Mouse (Mus musculus): Measurements from ENCODE around the gene Dazap1. TPM values are rescaled to one million over a fixed set of nuclear protein-coding genes. Genes with fewer than 3 reads are reported as not detected.

The Dazap1 gene
- total RNA-seq, 1 experiment = 154 TPM

GRCm38 (mm10) chr10:80259463-80259805 lies 1.9 kb upstream of the Dazap1 start:
- Histone ChIP-seq H3K36me3 (ENCODE audit: control insufficient read depth, insufficient read depth, low read length, poor library complexity, severe bottlenecking) (peaks cover 41% of the 10 kb centered on the region), H3K4me1 (ENCODE audit: control insufficient read depth in 2 of 2, insufficient read depth in 2 of 2, low read length in 2 of 2, poor library complexity in 1 of 2) (peaks cover 0 to 15% of the 10 kb centered on the region in 2 experiments; a peak in 2 of 4 replicates), H3K9me3 (ENCODE audit: control insufficient read depth, insufficient read depth, low read depth, low read length) (no peaks in the 10 kb centered on the region), H3K4me3 (ENCODE audit: insufficient read depth in 1 of 2, low read depth in 1 of 2, low read length in 2 of 2, poor library complexity in 1 of 2, severe bottlenecking in 1 of 2) (no peak overlapping the region), H3K27ac (ENCODE audit: insufficient read depth, low read depth, low read length, poor library complexity, severe bottlenecking) (no peak overlapping the region), H3K9ac (ENCODE audit: insufficient read depth, low read depth, low read length, poor library complexity, severe bottlenecking) (no peak overlapping the region)
- no peak for DNase-seq (ENCODE audit: low read depth, low spot score)
- in situ Hi-C loops (cut with MboI; ENCODE audit: low sequenced_read_pairs in 2 of 2, unreplicated experiment in 2 of 2) = no loop called here
- no peak for TF ChIP-seq HCFC1 (IDR thresholded peaks at IDR 0.05; ENCODE audit: borderline replicate concordance, insufficient read depth, low read length)
- no peak for TF ChIP-seq MAFK (IDR thresholded peaks at IDR 0.05; ENCODE audit: insufficient read depth, low read depth, low read length)

GRCm38 (mm10) chr10:80259861-80260641 lies 1.2 kb upstream of the Dazap1 start:
- no peak for DNase-seq (ENCODE audit: low read depth, low spot score)
- TF ChIP-seq ZC3H11A (IDR thresholded peaks at IDR 0.05; ENCODE audit: borderline replicate concordance, low read depth, low read length) = no peak
- no peak for TF ChIP-seq MAFK (IDR thresholded peaks at IDR 0.05; ENCODE audit: insufficient read depth, low read depth, low read length)
- Histone ChIP-seq H3K27ac (ENCODE audit: insufficient read depth, low read depth, low read length, poor library complexity, severe bottlenecking) (no peak overlapping the region), H3K9me3 (ENCODE audit: control insufficient read depth, insufficient read depth, low read depth, low read length) (no peaks in the 10 kb centered on the region), H3K9ac (ENCODE audit: insufficient read depth, low read depth, low read length, poor library complexity, severe bottlenecking) (peak overlapping the region; percentile 9; the same call in 1 of the 2 replicates), H3K36me3 (ENCODE audit: control insufficient read depth, insufficient read depth, low read length, poor library complexity, severe bottlenecking) (peaks cover 35% of the 10 kb centered on the region), H3K4me3 (ENCODE audit: insufficient read depth in 1 of 2, low read depth in 1 of 2, low read length in 2 of 2, poor library complexity in 1 of 2, severe bottlenecking in 1 of 2) (peak overlapping the region; percentile 61 to 86), H3K4me1 (ENCODE audit: control insufficient read depth in 2 of 2, insufficient read depth in 2 of 2, low read length in 2 of 2, poor library complexity in 1 of 2) (peaks cover 0 to 11% of the 10 kb centered on the region in 2 experiments; a peak in 2 of 4 replicates)
- in situ Hi-C loops (cut with MboI; ENCODE audit: low sequenced_read_pairs in 2 of 2, unreplicated experiment in 2 of 2) = no loop called here

- in situ Hi-C loops (cut with MboI; ENCODE audit: low sequenced_read_pairs in 2 of 2, unreplicated experiment in 2 of 2) = no loop called here
- H3K9me3 ChIP-seq (ENCODE audit: control insufficient read depth, insufficient read depth, low read depth, low read length) = no peaks in the 10 kb centered on the region
- H3K27ac ChIP-seq (ENCODE audit: insufficient read depth, low read depth, low read length, poor library complexity, severe bottlenecking) = peak overlapping the region; percentile 65; the same call in 1 of the 2 replicates
- peak overlapping the region; percentile 68 to 86 for H3K4me3 ChIP-seq (ENCODE audit: insufficient read depth in 1 of 2, low read depth in 1 of 2, low read length in 2 of 2, poor library complexity in 1 of 2, severe bottlenecking in 1 of 2)
- H3K4me1 ChIP-seq (ENCODE audit: control insufficient read depth in 2 of 2, insufficient read depth in 2 of 2, low read length in 2 of 2, poor library complexity in 1 of 2) = peaks cover 0 to 8% of the 10 kb centered on the region in 2 experiments; a peak in 2 of 4 replicates
- peak overlapping the region; percentile 83; the same call in 1 of the 2 replicates for H3K9ac ChIP-seq (ENCODE audit: insufficient read depth, low read depth, low read length, poor library complexity, severe bottlenecking)
- H3K36me3 ChIP-seq (ENCODE audit: control insufficient read depth, insufficient read depth, low read length, poor library complexity, severe bottlenecking) = peaks cover 22% of the 10 kb centered on the region; the same call in 1 of the 2 replicates
- TF ChIP-seq HCFC1 (IDR thresholded peaks at IDR 0.05; ENCODE audit: borderline replicate concordance, insufficient read depth, low read length) (no peak), CHD2 (IDR thresholded peaks at IDR 0.05; ENCODE audit: low read depth, low read length) (no peak), ZC3H11A (IDR thresholded peaks at IDR 0.05; ENCODE audit: borderline replicate concordance, low read depth, low read length) (no peak), ZNF384 (IDR thresholded peaks at IDR 0.05; ENCODE audit: low read depth, low read length) (no peak), MAFK (IDR thresholded peaks at IDR 0.05; ENCODE audit: insufficient read depth, low read depth, low read length) (no peak)
- DNase-seq (ENCODE audit: low read depth, low spot score) = peak; percentile 91
Observed at GRCm38 (mm10) chr10:80261585-80261968, 291 bp downstream of the Dazap1 start.

- Histone ChIP-seq H3K9ac (ENCODE audit: insufficient read depth, low read depth, low read length, poor library complexity, severe bottlenecking) (peak overlapping the region; percentile 83; the same call in 1 of the 2 replicates), H3K4me3 (ENCODE audit: insufficient read depth in 1 of 2, low read depth in 1 of 2, low read length in 2 of 2, poor library complexity in 1 of 2, severe bottlenecking in 1 of 2) (peak overlapping the region; percentile 68 to 86), H3K4me1 (ENCODE audit: control insufficient read depth in 2 of 2, insufficient read depth in 2 of 2, low read length in 2 of 2, poor library complexity in 1 of 2) (peaks cover 0 to 8% of the 10 kb centered on the region in 2 experiments; a peak in 2 of 4 replicates)
Observed at GRCm38 (mm10) chr10:80262169-80262568, 883 bp downstream of the Dazap1 start.

More at GRCm38 (mm10) chr10:80262169-80262568, 883 bp downstream of the Dazap1 start:
- DNase-seq (ENCODE audit: low read depth, low spot score) = no peak
- Histone ChIP-seq H3K27ac (ENCODE audit: insufficient read depth, low read depth, low read length, poor library complexity, severe bottlenecking) (no peak overlapping the region), H3K9me3 (ENCODE audit: control insufficient read depth, insufficient read depth, low read depth, low read length) (no peaks in the 10 kb centered on the region), H3K36me3 (ENCODE audit: control insufficient read depth, insufficient read depth, low read length, poor library complexity, severe bottlenecking) (peaks cover 21% of the 10 kb centered on the region)
- TF ChIP-seq HCFC1 (IDR thresholded peaks at IDR 0.05; ENCODE audit: borderline replicate concordance, insufficient read depth, low read length) = no peak
- no peak for TF ChIP-seq CHD2 (IDR thresholded peaks at IDR 0.05; ENCODE audit: low read depth, low read length)
- TF ChIP-seq ZC3H11A (IDR thresholded peaks at IDR 0.05; ENCODE audit: borderline replicate concordance, low read depth, low read length) = no peak
- TF ChIP-seq MAFK (IDR thresholded peaks at IDR 0.05; ENCODE audit: insufficient read depth, low read depth, low read length) = no peak
- no peak for TF ChIP-seq ZNF384 (IDR thresholded peaks at IDR 0.05; ENCODE audit: low read depth, low read length)
- in situ Hi-C loops (cut with MboI; ENCODE audit: low sequenced_read_pairs in 2 of 2, unreplicated experiment in 2 of 2) = no loop called here

Data from ES-E14 (cell line).